Mouse (Mus musculus): Measurements from ENCODE around the gene Syp.

Syp gene

DNA sequence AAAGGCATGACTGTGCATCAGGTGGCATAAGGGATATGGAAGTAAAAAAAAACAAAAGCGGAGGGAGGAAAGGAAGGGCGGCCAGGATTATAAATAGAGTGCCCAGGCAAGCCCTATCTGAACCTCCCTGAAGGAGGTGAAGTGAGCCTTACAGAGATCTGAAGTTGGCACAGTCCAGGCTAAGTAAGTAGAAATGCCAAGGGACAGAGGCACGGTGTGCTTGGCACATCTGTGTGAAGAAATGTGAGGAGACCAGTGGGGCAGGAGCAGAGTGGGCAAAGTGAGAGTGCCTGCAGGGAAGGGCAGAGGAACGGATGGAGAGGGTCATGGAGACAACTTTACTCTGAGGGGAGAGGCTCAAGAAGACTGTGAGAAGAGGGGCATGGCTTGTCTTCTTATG is 22.8 kb downstream of the Syp start:
- no peak for DNase-seq (ENCODE audit: extremely low read depth, insufficient read length, low spot score)

DNA sequence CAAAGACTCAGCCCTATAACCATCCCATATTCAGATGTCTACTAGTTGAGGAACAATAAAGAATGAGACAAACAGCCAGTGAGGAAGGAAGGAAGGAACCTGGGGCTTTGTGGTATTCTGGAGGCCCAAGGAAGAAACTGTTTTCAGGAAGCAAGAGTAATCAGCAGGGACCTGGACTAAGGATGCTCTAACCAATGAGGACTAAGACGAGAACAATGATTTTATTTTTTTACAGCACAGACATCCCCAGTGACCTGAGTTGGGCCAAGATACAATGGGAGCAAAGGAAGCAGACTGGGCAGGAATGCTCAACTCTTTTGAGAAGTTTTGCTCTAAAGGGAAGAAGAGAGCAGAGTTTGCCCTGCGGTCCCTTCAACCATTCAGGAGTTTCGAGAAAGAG is 24.7 kb downstream of the Syp start:
- DNase-seq (ENCODE audit: extremely low read depth, insufficient read length, low spot score): no peak

DNA sequence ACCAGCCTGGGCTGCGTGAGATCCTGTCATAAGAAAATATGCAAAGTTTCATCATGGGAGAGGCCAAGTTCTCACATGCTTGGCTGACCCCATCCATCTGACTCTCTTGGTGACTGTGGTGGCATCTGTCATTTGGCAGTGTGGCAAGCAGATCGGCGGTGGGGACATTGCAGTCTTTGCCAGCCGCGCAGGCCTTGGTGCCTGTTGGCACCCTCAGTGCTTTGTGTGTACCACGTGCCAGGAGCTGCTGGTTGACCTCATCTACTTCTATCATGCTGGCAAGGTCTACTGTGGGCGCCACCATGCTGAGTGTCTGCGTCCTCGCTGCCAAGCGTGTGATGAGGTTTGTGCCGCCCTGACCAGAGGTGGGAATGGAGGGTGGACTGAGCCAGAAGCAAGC is 26.5 kb downstream of the Syp start:
- DNase-seq (ENCODE audit: extremely low read depth, insufficient read length, low spot score): no peak

DNA sequence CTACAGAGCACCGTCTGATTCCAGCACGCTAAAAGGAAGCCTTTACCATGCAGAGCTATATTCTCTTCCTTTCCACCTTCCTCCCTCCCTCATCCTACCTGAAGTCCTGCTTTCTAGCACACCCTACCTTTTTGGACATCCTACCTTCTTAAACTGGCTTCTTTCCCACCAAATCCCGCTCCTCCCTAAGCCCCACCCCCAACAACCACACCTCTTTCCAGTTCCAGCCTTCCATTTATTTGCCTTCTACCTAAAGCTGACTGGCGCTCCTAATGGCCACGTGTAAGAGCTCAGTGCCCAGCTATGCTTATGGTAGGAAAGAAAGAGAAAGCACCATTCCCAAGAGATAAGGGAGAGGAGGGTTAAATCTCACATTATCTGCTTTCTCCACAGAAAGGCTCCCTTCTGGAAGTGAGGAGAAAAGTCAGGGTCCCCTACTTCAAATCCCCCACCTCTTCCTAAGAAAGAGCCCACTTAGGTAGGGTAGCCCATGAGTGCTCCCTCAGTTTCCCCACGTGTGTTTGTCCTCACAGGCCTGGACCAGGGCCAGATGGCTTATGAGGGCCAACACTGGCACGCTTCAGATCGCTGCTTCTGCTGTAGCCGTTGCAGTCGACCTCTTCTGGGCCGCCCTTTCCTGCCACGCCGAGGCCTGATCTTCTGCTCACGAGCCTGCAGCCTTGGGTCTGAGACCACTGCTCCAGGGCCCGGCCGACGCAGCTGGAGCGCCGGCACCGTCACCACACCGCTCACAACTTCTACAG is 27.6 kb downstream of the Syp start:
- no peak for DNase-seq (ENCODE audit: extremely low read depth, insufficient read length, low spot score)

DNA sequence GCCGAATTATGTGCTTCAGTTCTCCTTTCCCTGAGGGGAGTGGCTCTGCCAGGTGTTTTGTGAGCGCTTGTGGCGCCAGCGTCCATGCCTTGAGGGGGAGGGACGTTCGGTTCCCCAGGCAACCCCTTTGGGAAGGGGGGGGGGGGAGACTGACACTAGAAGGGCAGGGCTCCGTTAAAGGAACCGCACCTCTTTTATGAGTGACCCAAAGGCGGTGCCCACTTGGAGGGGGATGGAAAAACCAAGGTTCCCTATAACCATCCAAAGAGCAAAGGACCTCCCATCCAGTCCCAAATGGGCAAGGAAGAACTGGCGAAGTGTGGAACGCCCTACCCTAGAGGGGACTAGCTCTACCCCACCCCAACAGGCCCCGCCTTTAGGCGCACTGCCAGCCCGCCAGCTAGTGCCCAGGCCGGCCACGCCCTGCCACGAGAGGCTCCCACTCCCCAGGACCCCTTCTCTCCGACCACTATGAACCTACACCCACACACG is 32.2 kb downstream of the Syp start:
- DNase-seq (ENCODE audit: extremely low read depth, insufficient read length, low spot score): peak; percentile 83

DNA sequence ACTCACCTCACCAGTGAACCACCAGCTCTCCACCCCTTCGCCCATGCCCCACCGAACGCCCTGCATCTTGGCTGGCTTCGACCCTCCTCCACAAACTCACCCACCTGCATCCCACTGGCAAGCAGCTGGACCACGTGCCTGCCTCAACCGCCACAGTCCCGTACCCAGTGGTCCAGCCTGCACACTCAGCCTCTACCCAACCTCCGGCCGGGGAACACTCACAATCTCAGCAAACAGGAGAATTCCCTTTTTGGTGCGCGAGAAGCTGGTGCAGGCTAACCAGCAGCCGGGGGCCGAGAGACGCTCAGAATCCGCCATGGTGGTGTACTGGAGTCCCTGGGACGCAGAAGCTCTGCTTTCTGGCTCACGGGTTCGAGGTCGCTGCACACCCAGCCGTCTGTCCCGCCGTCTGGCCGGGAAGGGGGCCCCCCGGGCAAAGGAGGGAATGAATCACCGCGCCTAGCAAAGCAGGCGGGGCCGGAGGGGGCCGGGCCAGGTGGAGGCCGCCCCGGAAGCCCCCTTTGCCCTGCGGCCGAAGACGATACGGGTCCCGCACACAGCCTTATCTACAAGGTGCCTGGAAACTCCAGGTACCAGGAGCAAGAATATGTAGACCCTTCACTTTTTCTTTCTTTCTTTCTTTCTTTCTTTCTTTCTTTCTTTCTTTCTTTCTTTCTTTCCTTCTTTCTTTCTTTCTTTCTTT is 32.8 kb downstream of the Syp start, which contains the start of gene Plp2:
Gene Plp2 (minus strand): TSS at position 470 of the 703 bp plus-strand sequence.
- DNase-seq (ENCODE audit: extremely low read depth, insufficient read length, low spot score): peak; percentile 72

DNA sequence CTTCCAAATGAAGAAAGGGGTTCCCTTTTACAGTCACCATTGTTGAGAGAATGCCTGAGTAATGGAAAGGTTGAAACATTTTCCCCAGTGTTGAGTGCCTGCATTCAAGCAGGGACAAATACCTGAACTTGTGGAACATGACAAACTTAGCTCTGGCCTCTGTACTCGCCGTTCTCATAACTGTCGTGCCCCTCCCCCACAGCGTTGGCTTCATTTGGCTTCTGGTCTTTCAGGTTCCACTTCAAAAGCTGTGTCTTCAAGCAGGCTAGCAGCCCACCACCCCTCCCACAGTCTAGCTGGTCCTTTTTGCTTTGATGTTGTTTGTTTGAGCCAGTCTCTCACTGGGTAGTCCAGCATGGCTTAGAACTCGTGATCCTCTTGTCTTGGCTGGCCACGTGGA is 34.5 kb downstream of the Syp start:
- no peak for DNase-seq (ENCODE audit: extremely low read depth, insufficient read length, low spot score)

DNA sequence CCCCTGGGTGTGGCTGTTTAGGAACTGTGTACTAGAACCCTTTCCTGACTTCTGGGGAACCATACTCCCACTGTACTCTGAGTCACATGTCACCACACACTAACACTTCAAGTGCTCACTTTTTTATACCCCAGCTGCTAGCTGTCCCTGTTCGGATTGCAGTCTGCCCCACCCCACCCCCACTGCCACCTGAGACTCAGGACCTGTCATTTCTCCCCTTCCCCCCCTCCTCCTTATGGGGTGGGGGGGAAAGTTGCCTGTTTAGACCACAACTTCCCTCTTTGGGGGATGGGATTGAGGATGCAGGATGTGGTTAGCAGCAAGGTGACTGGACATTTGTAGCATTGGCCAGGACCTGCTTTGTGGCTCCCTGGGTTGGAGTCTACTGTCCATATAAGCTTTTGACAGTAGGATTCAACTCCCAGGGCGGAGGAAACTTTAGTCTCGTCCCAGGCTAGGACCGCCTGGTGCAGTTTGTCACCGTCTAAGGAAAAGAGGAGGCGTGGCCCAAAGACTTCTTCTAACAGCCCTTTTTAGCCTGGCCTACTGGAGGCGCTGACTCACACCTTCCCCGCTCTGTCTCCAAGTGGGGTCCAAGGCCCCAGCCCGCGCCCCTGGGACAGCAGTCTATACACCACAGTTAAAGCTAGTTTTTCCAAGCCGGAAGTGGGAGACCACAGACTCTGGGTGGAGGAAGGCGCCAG is 35.5 kb downstream of the Syp start:
- DNase-seq (ENCODE audit: extremely low read depth, insufficient read length, low spot score): peak; percentile 75

DNA sequence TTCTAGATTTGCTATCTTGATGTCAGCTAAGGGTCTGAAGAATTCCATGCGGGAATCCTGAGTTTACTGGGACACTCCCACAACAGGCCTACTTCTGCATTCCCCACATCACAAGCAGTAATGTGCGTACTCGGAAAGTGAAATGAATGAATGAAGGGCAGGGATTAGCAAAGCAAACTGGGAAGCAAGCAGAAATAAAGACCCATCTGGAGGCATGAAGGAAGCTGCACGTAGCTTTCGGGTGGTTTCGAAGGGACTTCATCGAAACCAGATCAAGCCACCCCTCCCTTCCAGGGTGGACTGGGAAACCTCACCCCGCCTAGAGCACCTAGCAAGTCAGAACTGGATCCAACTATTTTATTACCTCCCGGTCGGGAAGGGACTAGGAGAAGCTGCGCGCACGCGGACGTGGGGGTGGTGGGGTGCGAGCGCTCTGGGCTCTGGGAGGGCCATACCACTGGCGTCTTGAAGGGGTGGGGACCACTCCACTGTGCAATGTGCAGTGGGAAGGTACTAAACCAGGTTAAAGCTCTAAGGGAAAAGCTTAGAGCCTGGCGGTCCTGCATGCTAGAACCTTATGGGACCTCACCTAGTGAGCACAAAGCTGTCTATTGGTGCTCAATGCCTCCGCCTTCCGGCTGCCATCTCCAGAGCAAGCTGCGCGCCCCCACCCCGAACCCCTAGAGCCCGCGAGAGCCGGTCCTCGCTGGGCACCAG is 36.2 kb downstream of the Syp start:
- DNase-seq (ENCODE audit: extremely low read depth, insufficient read length, low spot score): no peak

DNA sequence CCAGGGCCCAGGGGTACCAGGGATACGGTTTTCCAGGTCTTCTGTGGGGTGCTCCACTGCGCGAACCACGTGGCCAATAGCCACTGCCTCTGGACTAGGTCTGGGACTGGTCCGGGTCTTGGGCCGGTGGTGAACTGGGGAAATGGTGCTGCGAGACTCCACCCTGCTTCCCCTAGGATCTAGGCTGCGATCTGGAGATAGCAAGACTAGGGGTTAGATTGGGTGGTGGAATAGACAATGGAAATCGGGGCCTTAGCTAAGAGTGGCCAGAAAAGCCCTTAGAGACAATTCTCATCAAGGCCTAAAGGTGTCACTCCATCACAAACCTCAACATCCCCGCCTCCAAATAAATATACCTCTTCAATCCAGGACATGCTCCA is 36.7 kb downstream of the Syp start:
- no peak for DNase-seq (ENCODE audit: extremely low read depth, insufficient read length, low spot score)

DNA sequence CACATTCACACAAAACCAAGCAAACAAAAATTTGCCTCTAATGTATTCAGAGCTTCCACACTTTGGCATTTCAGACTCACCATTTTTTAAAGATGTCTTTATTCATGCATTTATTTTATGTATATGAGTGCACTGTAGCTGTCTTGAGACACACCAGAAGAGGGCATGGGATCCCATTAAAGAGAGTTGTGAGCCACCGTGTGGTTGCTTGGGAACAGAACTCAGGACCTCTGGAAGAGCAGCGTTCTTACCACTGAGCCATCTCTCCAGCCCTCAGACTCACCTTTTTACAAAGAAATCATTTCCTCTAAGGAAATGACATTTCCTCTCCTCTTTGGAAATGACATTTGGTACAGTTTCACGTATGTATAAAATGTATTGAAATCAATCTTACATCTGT is 40.7 kb downstream of the Syp start:
- DNase-seq (ENCODE audit: extremely low read depth, insufficient read length, low spot score): no peak

DNA sequence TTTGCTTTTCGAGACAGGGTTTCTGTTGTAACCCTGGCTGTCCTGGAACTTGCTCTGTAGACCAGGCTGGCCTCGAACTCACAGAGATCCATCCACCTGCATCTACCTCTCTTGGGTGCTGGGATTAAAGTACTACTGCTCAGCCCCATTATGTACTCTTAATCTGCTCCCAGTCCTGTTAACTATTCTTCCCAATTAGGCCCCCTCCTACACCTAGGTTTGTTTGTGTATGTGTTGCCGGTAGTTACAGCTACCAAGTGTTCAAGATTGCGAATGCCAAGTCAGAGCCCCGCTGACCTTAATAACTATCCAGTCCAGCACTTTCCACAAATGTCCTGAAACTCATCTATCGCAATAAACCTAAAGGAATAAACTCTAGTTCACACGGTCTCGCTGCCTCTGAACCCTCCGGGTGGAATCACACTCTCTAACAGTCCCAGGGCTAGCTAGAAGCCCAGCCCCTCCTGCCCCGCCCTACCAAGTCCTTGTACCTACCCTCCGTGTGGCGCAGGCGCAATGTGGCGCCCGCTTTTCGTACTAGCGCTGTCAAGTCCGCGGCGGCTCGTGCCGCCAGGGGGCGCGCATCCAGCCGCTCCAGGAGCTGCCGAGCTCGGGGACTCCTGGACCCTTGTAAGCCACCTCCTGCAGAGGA is 41.3 kb downstream of the Syp start:
- DNase-seq (ENCODE audit: extremely low read depth, insufficient read length, low spot score): peak; percentile 94

DNA sequence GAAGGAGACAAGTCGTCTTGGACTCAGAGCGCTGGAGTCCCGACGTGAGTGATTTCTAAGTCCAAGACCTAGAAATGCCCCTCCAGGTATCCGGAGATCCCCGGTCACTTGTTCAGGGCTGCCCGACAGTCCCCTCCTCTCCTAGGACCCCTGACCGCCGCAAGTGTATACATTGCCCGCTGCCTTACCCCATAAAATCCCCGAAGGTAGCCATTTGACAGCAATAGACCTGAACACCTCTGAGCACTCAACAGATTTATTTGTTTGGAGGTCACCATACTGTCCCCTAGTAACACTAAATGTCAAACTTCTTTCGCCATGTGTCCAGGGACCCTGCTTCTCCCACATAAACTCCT is 41.8 kb downstream of the Syp start:
- no peak for DNase-seq (ENCODE audit: extremely low read depth, insufficient read length, low spot score)

DNA sequence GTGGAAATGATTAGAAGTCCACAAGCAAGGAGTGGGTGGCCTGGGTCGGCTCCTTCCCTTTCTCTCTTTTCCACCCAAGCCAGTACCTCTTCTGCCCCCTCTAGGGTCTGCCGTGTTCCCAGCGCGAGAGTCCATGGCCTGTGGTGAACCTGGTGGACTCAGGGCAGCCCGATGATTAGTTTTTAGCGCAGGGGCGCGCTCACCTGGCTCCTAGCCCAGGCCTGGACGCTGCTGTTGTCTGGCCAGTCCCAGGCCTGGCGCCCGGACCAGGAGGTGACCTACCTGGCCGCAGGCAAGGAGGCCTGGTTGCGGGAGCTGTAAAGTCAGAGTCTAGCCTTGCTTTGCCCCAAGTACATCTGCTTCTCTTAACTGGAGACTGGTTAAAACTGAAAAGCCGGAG is 42.6 kb downstream of the Syp start, which contains the start of gene Magix:
Gene Magix (minus strand): TSS at position 388 of the 400 bp plus-strand sequence.
- no peak for DNase-seq (ENCODE audit: extremely low read depth, insufficient read length, low spot score)

DNA sequence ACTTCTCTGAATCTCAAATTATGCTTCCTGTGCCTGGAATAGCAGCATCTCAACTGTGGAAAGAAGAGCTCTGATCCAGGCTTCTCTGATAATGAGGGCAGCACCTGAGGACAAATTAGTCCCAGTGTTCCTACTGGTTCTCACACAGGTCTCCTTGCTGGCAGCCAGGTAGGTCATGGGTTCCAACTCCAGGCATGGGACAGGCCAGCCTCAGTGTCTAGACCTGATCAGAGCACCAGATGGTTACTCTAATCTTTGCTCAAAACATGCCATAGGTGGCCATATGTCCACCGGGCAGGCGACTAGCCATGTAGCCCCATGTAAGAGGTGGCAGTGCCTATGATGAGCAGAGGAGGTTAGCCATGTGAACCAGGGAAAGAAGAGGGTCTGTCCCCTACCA is 50.0 kb downstream of the Syp start:
- DNase-seq (ENCODE audit: extremely low read depth, insufficient read length, low spot score): no peak

DNA sequence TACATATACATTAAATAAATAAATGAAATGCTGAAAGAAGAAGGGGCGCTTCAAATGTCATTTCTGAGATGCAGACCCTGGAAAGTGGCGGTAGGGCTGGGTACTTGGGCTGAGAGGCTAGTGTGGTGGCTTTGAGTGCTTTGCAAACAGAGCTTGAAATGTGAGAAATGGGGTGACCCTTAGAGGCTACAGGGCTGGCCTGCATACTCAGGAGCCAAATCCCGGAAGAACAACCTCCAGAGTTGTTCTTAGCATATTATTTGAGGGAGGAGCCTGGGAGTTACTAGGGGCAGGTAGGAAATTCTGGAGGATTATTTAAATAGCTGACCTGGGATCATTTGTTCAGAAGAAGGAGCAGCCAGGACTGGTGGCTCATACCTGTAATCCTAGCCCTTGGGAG is 52.2 kb downstream of the Syp start:
- no peak for DNase-seq (ENCODE audit: extremely low read depth, insufficient read length, low spot score)

DNA sequence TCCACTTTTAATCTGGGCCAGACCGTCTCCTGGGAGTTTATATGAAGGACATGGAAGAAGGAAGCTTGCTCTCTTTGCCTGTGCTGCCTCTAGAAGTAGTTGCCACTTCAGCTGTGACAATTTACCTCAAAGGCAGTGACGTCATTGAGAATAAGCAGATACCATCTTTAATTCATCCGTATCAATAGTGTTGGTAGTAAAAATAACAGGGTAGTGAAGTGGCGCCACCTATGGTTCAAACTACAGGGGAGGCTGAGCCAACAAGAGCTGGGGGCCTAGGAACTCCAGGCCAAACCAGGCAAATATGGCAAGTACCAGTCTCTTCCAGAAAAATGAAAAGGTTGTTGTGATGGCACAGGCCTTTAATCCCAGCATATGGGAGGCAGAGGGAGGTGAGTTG is 54.6 kb downstream of the Syp start:
- no peak for DNase-seq (ENCODE audit: extremely low read depth, insufficient read length, low spot score)

DNA sequence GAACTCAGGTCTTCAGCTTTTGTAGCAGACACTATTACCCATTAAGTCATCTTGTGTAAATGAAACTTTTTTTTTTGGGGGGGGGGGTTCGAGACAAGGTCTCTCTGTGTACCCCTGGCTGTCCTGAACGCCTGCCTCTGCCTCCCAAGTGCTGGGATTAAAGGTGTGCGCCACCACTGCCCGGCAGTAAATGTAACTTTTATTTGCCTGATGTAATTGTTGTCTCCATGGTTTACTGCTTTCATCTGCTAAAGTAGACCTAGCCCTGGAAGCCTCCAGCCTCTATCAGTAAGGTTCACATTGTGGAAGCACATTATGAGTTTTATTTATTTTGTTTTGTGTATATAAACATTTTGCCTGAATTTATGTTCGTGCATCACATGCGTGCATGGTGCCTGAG is 58.2 kb downstream of the Syp start:
- DNase-seq (ENCODE audit: extremely low read depth, insufficient read length, low spot score): no peak

DNA sequence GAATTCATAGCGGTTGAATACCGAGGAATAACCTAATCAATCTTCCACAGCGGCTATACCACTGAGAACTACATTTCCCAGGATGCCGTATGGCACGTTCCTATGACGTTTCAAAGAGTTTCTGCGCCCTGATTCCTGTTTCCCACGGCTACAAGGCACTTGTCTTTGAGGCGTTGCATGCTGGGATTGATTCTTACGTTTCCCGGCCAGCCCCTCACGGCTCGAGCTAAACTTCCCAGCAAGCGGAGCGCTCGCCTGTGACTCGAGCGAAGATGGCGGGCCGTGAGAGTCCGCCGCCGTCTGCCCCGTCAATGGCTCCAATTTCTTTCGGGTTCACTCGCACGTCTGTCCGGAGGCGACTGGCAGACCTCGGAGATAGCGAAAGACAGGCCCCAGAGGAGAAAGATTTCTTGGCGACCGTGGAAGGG is 58.7 kb downstream of the Syp start, which contains the start of gene Gpkow:
Gene Gpkow (plus strand): TSS at position 178 of the 428 bp plus-strand sequence.
- DNase-seq (ENCODE audit: extremely low read depth, insufficient read length, low spot score): peak; percentile 81

Data from 3134 (cell line).